Mouse (Mus musculus) left cerebral cortex, postnatal 10 days (tissue): ENCODE measurements around the gene Ltbp3. TPM values are rescaled to one million over a fixed set of nuclear protein-coding genes. Genes with fewer than 3 reads are reported as not detected.

Source experiments
- DNase-seq, 2 experiments: peaks; one replicate each; pipeline ENCODE4 v3.0.0; 2021 to 2022; ENCODE audit warnings: low spot score in 2 of 2, mixed read lengths in 1 of 2; ENCODE audit errors: extremely low spot score in 1 of 2
- intact Hi-C: fragments of 180-260 bp; cut with DNase I; formaldehyde crosslinking; loops from one replicate; pipeline ENCODE4 v1.15.1; 2025
- total RNA-seq, 2 experiments: library from RNA; stranded (reverse); gene quantifications; 2 replicates each; pipeline ENCODE4 v1.2.3; 2021

Gene Ltbp3
- total RNA-seq, 2 experiments from 2014 or later, result 19.9 to 21.4 TPM

- intact Hi-C loops, result no loop called here
- no peak for DNase-seq
These were observed 56.8 kb downstream of the Ltbp3 start for GRCm38 (mm10) chr19:5797381-5798111.

GRCm38 (mm10) chr19:5798700-5799479 lies 58.2 kb downstream of the Ltbp3 start:
- intact Hi-C loops, result no loop called here
- no peak for DNase-seq

- intact Hi-C loops, result no loop called here
- DNase-seq, result no peak
These were observed 59.1 kb downstream of the Ltbp3 start for GRCm38 (mm10) chr19:5799566-5800349.

- DNase-seq, result no peak
- intact Hi-C loops, result no loop called here
These were observed 59.6 kb downstream of the Ltbp3 start for GRCm38 (mm10) chr19:5800350-5800631.

- no peak for DNase-seq
- intact Hi-C loops, result no loop called here
These were observed 60.1 kb downstream of the Ltbp3 start for GRCm38 (mm10) chr19:5800632-5801431.

GRCm38 (mm10) chr19:5801432-5801964 lies 60.8 kb downstream of the Ltbp3 start:
- DNase-seq, result no peak
- intact Hi-C loops, result no loop called here

- intact Hi-C loops, result loop anchor here (1.0 kb wide), 1 partner anchor 43 kb away; no protein-coding TSS in a partner anchor
- DNase-seq, result peak; percentile 95 to 97
These were observed 61.5 kb downstream of the Ltbp3 start for GRCm38 (mm10) chr19:5802011-5802786.

- no peak for DNase-seq
- intact Hi-C loops, result loop anchor here (1.0 kb wide), 1 partner anchor 43 kb away; no protein-coding TSS in a partner anchor
These were observed 62.0 kb downstream of the Ltbp3 start for GRCm38 (mm10) chr19:5802787-5803040.

GRCm38 (mm10) chr19:5803041-5803880 lies 62.6 kb downstream of the Ltbp3 start:
- peak; percentile 100 for DNase-seq
- intact Hi-C loops, result no loop called here

- no peak for DNase-seq
- intact Hi-C loops, result no loop called here
These were observed 63.2 kb downstream of the Ltbp3 start for GRCm38 (mm10) chr19:5803881-5804279.

- no peak for DNase-seq
- intact Hi-C loops, result no loop called here
These were observed 63.7 kb downstream of the Ltbp3 start for GRCm38 (mm10) chr19:5804371-5804899.

- intact Hi-C loops, result no loop called here
- DNase-seq, result peak in 1 of 2 experiments; percentile 53
These were observed 65.5 kb downstream of the Ltbp3 start for GRCm38 (mm10) chr19:5806051-5806808.

- no peak for DNase-seq
- intact Hi-C loops, result no loop called here
These were observed 66.1 kb downstream of the Ltbp3 start for GRCm38 (mm10) chr19:5806809-5807205.

- no peak for DNase-seq
- intact Hi-C loops, result no loop called here
These were observed 67.0 kb downstream of the Ltbp3 start for GRCm38 (mm10) chr19:5807740-5808139.
